Mouse (Mus musculus) midbrain, embryonic 13.5 days (tissue): Measurements from ENCODE around the gene Snrnp70. TPM values are rescaled to one million over a fixed set of nuclear protein-coding genes. Genes with fewer than 3 reads are reported as not detected.

Source experiments
- polyA plus RNA-seq: library from polyadenylated mRNA; unstranded; fragments of >200 nt; fragmentation: Nextera tagmentation; extraction: Ambion mirVana; gene quantifications from 2 replicates; pipeline ENCODE4 v1.2.1, GENCODE M21; 2015

The Snrnp70 gene
- polyA plus RNA-seq, 1 experiment from 2014 or later = 238 TPM

Other genes with a start within 250 kb of the Snrnp70 start
- 93.0 and 96.0 TPM in 2 replicates for gene Pih1d1, start 241.4 kb downstream of the Snrnp70 start, polyA plus RNA-seq
- gene Aldh16a1, start 241.2 kb downstream of the Snrnp70 start, polyA plus RNA-seq = 24.7 and 27.2 TPM in 2 replicates
- gene Slc17a7, start 231.8 kb downstream of the Snrnp70 start, polyA plus RNA-seq = 0.34 and 1.8 TPM in 2 replicates
- not detected in 2 replicates for gene Gfy, start 216.2 kb downstream of the Snrnp70 start, polyA plus RNA-seq
- 1.8 and 2.1 TPM in 2 replicates for gene Pth2, start 214.7 kb downstream of the Snrnp70 start, polyA plus RNA-seq
- gene Ccdc155, start 190.8 kb downstream of the Snrnp70 start, polyA plus RNA-seq = 0.59 and 0.97 TPM in 2 replicates
- 1.5 and 1.6 TPM in 2 replicates for gene Dkkl1, start 183.6 kb downstream of the Snrnp70 start, polyA plus RNA-seq
- gene Tead2, start 180.0 kb downstream of the Snrnp70 start, polyA plus RNA-seq = 112 and 124 TPM in 2 replicates
- 0.84 and 1.5 TPM in 2 replicates for gene Cd37, start 156.6 kb downstream of the Snrnp70 start, polyA plus RNA-seq
- 0.24 and 0.28 TPM in 2 replicates for gene Slc6a16, start 154.7 kb downstream of the Snrnp70 start, polyA plus RNA-seq
- gene Slc6a21, start 118.2 kb downstream of the Snrnp70 start, polyA plus RNA-seq = not detected in 2 replicates
- gene Trpm4, start 62.0 kb downstream of the Snrnp70 start, polyA plus RNA-seq = 7.3 and 10.8 TPM in 2 replicates
- gene Hrc, start 60.5 kb downstream of the Snrnp70 start, polyA plus RNA-seq = 0.10 and 0.26 TPM in 2 replicates
- gene Ppfia3, start 28.7 kb downstream of the Snrnp70 start, polyA plus RNA-seq = 17.2 and 19.8 TPM in 2 replicates
- gene Lin7b, start 25.2 kb downstream of the Snrnp70 start, polyA plus RNA-seq = 7.1 and 7.9 TPM in 2 replicates
- gene Kcna7, start 9.9 kb upstream of the Snrnp70 start, polyA plus RNA-seq = not detected in 2 replicates
- not detected in 2 replicates for gene Ntf5, start 18.0 kb upstream of the Snrnp70 start, polyA plus RNA-seq
- 0.50 TPM in 1 of 2 replicates, not detected in the other for gene Lhb, start 25.1 kb upstream of the Snrnp70 start, polyA plus RNA-seq
- 20.6 and 23.4 TPM in 2 replicates for gene Gys1, start 39.1 kb upstream of the Snrnp70 start, polyA plus RNA-seq
- 121 and 123 TPM in 2 replicates for gene Ruvbl2, start 42.4 kb upstream of the Snrnp70 start, polyA plus RNA-seq
- 6,845 and 7,096 TPM in 2 replicates for gene Ftl1, start 64.1 kb upstream of the Snrnp70 start, polyA plus RNA-seq
- gene Bax, start 71.2 kb upstream of the Snrnp70 start, polyA plus RNA-seq = 259 and 265 TPM in 2 replicates
- 0.22 TPM in 1 of 2 replicates, not detected in the other for gene Tulp2, start 86.1 kb upstream of the Snrnp70 start, polyA plus RNA-seq
- not detected in 2 replicates for gene Gm45808, start 91.1 kb upstream of the Snrnp70 start, polyA plus RNA-seq
- gene Dhdh, start 93.1 kb upstream of the Snrnp70 start, polyA plus RNA-seq = 3.3 and 3.6 TPM in 2 replicates
- 86.7 and 101 TPM in 2 replicates for gene Nucb1, start 114.7 kb upstream of the Snrnp70 start, polyA plus RNA-seq
- gene Ppp1r15a, start 130.5 kb upstream of the Snrnp70 start, polyA plus RNA-seq = 11.7 and 11.9 TPM in 2 replicates
- gene Plekha4, start 130.6 kb upstream of the Snrnp70 start, polyA plus RNA-seq = 0.23 and 0.46 TPM in 2 replicates
- 0.13 and 0.21 TPM in 2 replicates for gene Hsd17b14, start 159.2 kb upstream of the Snrnp70 start, polyA plus RNA-seq
- gene Bcat2, start 174.4 kb upstream of the Snrnp70 start, polyA plus RNA-seq = 20.7 and 24.5 TPM in 2 replicates
- gene Fgf21, start 219.7 kb upstream of the Snrnp70 start, polyA plus RNA-seq = 0.17 TPM in 1 of 2 replicates, not detected in the other
- gene Fut1, start 221.5 kb upstream of the Snrnp70 start, polyA plus RNA-seq = not detected in 2 replicates
- gene Izumo1, start 226.1 kb upstream of the Snrnp70 start, polyA plus RNA-seq = 0.17 TPM in 1 of 2 replicates, not detected in the other
- gene Rasip1, start 231.7 kb upstream of the Snrnp70 start, polyA plus RNA-seq = 7.5 and 9.4 TPM in 2 replicates
- 3.1 and 4.8 TPM in 2 replicates for gene Mamstr, start 244.2 kb upstream of the Snrnp70 start, polyA plus RNA-seq